Mouse (Mus musculus): ENCODE results near the gene Dnm3.
A peak's percentile ranks its signal among the peaks of the same experiment; 100 is the strongest.

Gene Dnm3

GRCm38 (mm10) chr1:162327631-162328030 lies 150.2 kb downstream of the Dnm3 start:
- no peak for DNase-seq (ENCODE audit: low read depth, low spot score)

GRCm38 (mm10) chr1:162324412-162324811 lies 153.4 kb downstream of the Dnm3 start:
- no peak for DNase-seq (ENCODE audit: low read depth, low spot score)

- DNase-seq (ENCODE audit: low read depth, low spot score): no peak
These were observed 154.7 kb downstream of the Dnm3 start for GRCm38 (mm10) chr1:162323142-162323541.

GRCm38 (mm10) chr1:162313451-162314276 lies 164.2 kb downstream of the Dnm3 start:
- DNase-seq (ENCODE audit: low read depth, low spot score): peak; percentile 56

GRCm38 (mm10) chr1:162312621-162313020 lies 165.2 kb downstream of the Dnm3 start:
- DNase-seq (ENCODE audit: low read depth, low spot score): no peak

- DNase-seq (ENCODE audit: low read depth, low spot score): no peak
These were observed 165.7 kb downstream of the Dnm3 start for GRCm38 (mm10) chr1:162312152-162312551.

- DNase-seq (ENCODE audit: low read depth, low spot score): no peak
These were observed 172.6 kb downstream of the Dnm3 start for GRCm38 (mm10) chr1:162305247-162305646.

GRCm38 (mm10) chr1:162302480-162302879 lies 175.4 kb downstream of the Dnm3 start:
- no peak for DNase-seq (ENCODE audit: low read depth, low spot score)

- DNase-seq (ENCODE audit: low read depth, low spot score): no peak
These were observed 178.1 kb downstream of the Dnm3 start for GRCm38 (mm10) chr1:162299558-162300319.

GRCm38 (mm10) chr1:162298527-162298926 lies 179.3 kb downstream of the Dnm3 start:
- DNase-seq (ENCODE audit: low read depth, low spot score): no peak

GRCm38 (mm10) chr1:162295443-162295842 lies 182.4 kb downstream of the Dnm3 start:
- DNase-seq (ENCODE audit: low read depth, low spot score): no peak

GRCm38 (mm10) chr1:162294572-162294910 lies 183.3 kb downstream of the Dnm3 start:
- no peak for DNase-seq (ENCODE audit: low read depth, low spot score)

GRCm38 (mm10) chr1:162293732-162294571 lies 183.9 kb downstream of the Dnm3 start:
- DNase-seq (ENCODE audit: low read depth, low spot score): peak; percentile 10

- DNase-seq (ENCODE audit: low read depth, low spot score): peak; percentile 61
These were observed 190.9 kb downstream of the Dnm3 start for GRCm38 (mm10) chr1:162286910-162287309.

GRCm38 (mm10) chr1:162281981-162282381 lies 195.9 kb downstream of the Dnm3 start:
- peak; percentile 58 for DNase-seq (ENCODE audit: low read depth, low spot score)

- DNase-seq (ENCODE audit: low read depth, low spot score): no peak
These were observed 197.8 kb downstream of the Dnm3 start for GRCm38 (mm10) chr1:162280052-162280451.

- DNase-seq (ENCODE audit: low read depth, low spot score): no peak
These were observed 201.8 kb downstream of the Dnm3 start for GRCm38 (mm10) chr1:162276011-162276410.

GRCm38 (mm10) chr1:162274674-162275248 lies 203.1 kb downstream of the Dnm3 start:
- DNase-seq (ENCODE audit: low read depth, low spot score): no peak

GRCm38 (mm10) chr1:162256912-162257607 lies 220.8 kb downstream of the Dnm3 start:
- DNase-seq (ENCODE audit: low read depth, low spot score): no peak

- DNase-seq (ENCODE audit: low read depth, low spot score): no peak
These were observed 222.9 kb downstream of the Dnm3 start for GRCm38 (mm10) chr1:162254944-162255343.
